Mouse (Mus musculus) thymus, postnatal 14 days (tissue): ENCODE measurements around the gene Gm10300.

ENCODE experiments used
- DNase-seq: peaks from one replicate; pipeline ENCODE4 v3.0.0; 2021

The Gm10300 gene

DNA sequence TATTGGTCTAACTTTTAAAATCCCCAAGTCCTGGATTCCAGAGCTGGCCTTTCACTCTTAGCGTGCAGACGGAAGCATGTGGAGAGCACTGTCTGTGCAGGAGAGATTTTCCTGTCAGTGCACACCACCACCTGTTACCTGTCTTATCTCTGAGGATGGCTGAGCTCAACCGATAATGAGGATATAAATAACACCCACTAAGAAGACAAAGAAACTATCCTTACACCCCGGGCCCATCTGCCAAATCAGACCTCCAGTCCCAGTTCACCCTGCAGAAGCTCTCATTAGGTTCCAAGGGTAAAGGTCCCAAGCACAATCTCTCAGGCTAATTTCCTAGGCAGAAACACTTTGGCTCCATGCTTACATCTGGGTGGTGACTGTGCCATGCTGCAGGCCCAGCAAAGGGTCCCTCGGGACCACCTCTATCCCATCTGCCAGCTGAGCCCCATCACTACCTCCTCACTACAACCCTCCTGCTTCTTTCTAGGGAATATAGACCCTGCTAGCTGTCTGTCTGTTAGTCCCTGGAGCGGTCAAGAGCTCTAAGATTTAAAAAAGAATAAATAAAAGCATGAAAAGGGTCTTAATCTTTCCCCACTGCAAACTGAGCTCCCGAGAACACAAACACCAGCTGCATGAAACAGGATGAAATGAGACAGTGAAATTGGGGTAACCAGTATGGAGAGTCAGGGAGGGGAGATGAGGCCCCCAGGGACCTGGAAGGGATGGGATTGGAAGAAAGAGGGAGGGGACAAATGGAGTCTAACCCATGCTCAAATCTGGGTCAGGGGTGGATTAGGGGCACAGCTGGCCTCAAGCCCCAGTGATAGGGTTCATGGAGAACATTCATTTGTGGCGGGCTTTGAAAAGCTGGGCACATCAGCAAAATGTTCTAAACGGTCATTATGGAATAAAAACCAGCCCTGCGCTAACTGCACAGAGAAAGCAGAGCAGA, 22.9 kb upstream of the Gm10300 start:
- DNase-seq, result no peak

DNA sequence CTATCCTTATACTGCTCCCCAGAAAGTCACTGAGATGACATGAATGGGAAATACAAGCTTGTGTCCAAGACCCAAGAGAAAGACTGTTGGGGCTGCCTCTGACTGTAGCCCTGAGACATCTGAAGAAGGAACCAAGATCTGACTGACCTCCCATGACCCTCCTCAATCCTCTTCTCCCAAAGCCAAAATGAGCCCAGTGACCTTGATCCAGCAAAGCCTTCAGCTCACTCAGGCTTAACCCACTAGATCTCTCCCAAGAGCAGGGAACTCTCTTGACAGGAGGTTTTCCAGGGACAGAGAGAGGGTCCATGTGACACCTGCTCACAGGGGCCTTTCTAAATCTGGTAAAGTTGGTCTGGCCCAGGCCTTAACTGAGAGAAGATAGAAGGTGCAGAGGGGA, 17.2 kb upstream of the Gm10300 start:
- no peak for DNase-seq

DNA sequence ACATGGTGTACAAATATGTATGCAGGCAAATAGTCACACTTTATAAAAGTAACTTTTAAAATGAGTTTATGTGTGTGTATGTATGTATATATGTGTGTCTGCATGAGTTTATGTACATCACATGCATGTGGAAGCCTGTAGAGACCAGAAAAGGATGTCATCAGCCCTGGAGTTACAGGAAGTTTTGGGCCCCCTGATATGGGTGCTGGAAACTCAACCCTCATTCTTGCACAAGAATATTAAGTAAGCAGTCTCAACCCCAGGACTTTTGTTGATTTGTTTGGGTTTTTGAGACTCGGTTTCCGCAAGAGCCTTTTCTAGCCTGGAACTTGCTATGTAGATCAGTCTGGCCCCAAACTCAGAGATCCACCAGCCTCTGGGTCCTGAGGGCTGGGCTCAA, 15.0 kb upstream of the Gm10300 start:
- DNase-seq, result no peak

DNA sequence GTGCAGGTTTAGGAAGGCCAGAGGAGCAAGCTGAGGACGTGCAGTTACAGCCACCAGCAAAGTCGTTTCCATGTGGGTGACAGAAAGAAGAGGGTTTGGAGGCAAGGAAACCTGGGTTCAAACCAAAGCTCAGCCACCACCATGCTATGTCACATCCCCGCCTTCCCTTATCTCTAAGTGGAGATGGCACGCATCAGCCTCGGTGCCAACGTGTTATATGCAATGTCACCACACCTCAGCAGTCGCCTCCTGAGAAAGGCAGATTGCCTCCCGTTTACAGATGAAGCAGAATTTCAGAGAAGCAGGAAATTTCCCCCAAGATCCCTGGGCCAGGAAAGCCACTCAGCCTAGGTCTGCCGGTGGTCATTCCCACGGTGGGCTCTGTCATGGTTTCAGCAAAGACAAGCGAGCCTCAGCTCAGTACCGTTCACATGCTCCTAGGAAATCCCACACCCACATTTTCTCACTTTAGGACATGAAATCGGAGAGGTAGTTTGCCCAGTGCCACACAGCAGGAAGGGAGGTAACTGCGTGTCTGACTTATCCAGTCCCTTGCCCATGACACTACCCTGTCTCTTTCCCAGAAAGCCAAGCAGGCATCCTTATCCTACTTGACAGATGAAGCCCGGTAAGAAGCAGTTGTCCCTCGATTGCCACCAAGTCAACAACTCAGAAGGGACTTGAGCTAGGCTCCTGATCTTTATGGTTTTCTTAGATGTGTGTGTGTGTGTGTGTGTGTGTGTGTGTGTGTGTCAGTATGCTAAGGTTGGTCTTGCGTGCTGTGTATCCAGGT, 14.3 kb upstream of the Gm10300 start:
- DNase-seq, result no peak

DNA sequence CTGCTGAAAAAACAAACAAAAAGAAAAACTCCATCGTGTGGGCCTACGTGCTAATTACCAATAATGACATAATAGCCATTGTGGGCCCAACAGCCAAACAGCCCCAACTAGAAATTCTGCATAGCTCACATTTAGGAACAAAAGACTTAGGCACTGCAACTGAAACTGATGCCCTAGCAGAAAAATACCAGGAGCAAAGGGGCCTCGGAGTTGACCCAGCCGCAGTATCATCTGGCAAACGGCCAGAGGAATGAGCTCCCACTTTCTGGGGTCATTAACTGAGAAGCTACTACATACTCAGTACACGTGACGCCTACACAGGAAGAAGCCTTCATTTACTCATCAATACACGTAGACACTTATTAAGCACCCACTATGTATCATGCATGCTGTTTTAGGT, 12.2 kb upstream of the Gm10300 start:
- no peak for DNase-seq

DNA sequence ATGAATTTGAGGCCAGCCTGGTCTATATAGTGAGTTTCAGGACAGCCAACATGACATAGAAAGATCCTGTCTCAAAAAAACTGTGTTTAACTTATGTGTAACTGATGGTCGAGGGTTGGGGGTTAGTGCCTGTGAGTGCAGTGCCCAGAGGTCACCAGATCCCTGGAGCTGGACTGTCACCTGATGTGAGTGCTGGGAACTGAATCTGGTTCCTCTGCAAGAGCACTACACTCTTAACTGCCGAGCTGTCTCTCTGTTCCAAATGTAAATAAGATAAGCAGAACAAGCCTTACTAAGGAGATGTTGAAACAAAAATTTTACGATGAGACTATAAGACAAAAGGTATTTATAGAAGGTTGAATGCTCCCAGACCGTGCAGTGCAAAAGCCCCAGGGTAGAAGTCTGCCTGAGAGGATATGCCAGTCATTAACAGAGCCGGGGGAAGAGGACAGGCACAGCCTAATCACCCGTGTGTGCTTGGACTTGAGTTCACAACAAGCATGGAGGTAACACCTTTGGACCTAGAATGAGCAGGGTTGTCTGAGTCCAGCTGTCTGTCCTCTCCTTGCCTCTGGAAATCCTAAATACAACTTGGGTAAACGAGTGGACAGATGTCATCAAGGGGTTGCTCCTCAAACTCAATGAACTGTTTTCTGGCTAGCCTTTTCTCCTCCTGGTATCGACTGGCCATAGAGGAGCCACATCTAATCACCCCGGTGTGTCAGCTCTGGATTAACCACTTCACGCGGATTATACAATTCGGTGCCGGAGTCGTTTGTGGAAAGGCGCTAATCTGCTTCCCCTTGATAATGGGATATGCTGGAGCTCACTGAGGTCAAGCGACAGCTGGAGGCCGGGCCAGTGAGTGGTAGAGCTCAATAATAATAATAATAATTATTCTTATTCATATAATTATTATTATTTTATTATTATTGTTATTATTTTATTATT, 11.3 kb upstream of the Gm10300 start:
- no peak for DNase-seq

DNA sequence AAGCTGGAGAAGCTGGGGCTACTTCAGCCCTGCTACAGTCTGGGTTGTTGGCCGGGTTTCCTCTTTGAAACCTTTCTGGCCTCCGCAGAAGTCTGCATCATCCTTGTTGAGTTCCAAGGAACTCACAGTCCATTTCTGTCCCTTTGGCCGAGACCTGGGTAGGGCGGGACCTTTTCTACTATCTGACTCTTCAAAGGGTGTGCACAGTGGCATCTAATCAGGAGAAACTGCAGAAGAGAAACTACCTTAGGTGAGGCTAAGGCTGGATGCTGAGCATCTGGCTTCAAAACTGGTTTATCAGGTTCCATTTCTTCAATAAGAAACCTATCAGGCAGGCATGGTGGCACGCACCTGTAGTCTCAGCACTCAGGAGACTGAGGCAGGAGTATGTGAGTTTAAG, 9.9 kb upstream of the Gm10300 start:
- DNase-seq, result no peak

DNA sequence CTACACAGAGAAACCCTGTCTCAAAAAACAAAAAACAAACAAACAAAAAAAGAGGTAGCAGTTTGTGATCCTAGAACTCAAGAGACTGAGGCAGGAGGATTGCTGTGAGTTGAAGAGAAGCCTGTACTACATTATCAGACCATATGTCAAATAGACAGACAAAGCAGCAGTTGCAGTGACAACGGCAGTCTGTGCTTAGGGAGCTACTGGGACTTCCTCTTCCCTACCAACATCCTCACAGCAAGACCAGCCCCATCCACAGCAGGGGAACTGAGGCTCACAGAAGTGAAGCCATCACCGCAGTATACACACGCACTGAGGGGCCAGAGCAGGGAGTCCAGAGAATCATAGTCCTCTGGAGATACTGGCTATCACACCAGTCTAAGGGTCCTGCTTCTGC, 8.9 kb upstream of the Gm10300 start:
- DNase-seq, result no peak

DNA sequence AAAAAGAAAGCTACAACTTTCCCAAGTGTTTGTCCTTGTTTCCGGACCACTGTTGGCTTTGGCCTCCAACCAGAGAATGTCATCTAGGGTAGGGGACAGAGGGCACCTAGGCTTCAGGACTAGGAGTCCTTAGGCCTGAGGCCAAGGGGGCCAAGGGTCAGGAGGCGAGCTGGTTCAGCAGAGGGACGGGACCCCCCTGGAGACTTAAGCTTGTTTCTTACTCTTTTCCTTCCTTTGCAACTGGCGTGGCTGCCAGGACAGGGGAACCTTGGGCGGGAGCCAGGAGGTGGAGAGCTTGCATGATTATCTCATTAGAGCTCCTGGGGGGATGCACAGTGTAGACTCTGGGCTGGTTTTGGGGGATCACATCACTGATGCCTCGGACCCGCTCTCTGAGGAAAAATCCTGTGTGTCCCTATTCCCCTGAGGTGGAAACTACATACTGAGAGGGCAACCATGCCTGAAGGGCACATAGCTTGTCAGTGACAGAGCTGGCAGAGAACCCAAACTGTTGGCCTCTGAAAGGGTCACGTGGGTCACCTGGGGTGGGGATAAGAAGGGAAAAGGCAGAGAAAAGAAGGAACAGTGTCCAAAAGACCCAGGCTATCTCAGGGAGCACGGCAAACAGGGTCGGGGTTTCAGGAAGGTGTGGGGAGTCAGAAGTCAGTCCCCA, 8.3 kb upstream of the Gm10300 start:
- no peak for DNase-seq

DNA sequence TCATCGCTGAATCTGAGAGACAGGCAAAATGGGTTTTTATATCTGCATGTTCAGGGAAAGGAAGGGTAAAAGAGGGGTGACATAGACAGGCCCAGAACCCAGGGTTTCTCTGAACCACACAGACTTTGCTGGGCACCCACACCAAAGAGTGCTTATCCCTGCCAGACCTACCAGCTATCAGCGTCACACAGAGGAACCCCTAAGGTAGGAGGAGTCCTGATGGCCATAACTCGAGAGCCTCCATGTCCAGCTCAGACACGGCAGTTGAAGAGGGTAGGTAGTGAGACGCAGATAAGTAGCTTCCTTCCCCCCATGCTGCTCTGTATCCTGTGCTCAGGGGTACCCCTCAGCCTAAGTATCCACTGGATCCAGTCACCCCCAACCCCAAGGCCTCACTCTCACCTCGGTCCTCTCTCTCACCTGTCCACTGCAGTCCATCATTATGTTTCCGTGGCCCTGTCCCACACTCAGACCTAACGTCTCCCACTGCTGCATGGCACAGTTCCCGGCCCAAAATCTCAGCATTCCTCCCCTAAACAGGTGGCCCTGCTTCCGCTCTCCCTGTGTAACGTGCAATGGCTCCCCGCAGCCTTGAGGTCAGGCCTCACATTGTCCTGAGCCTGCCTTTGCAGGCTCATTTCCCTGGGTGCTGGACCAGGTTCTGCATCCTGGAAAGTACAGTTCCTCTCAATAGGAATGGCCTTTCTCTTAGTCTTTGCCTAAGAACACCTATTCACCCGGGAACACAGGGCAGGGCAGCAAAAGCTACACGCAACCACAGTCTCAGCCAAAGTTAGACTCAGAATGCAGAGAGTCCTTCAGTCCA, 7.2 kb upstream of the Gm10300 start:
- no peak for DNase-seq

DNA sequence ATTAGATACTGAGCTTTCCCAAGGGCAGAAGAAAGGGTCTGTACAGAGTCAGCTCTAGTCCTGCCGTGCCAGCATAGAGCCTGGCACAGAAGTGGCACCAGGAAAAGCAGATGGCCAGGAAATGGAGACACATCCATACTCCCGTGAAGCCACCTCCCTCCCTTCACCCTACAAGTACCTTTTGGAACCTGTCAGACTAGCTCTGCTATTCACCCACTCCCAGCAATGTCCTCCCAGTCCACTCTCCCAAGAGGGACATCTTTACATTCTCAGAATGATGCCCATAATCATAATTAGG, 6.6 kb upstream of the Gm10300 start:
- no peak for DNase-seq

DNA sequence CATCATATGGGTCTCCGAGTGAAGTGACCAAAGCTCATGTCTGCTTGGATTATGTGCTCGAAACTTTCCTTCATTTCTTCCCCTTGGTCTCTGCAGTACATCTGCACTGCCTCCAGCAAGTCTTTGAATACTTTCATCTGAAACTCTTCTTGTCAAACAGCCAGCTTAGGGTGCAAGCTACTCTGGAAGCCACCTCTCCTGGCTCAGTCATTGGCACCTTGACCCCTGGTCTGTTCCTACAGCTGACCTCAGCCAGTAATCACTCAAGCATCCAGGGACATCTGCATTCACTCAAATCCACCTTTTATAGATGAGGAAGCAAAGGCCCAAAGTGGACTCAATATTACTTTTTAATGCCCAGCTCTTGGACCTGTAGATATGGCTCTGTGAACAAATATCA, 2.8 kb upstream of the Gm10300 start:
- DNase-seq, result no peak

DNA sequence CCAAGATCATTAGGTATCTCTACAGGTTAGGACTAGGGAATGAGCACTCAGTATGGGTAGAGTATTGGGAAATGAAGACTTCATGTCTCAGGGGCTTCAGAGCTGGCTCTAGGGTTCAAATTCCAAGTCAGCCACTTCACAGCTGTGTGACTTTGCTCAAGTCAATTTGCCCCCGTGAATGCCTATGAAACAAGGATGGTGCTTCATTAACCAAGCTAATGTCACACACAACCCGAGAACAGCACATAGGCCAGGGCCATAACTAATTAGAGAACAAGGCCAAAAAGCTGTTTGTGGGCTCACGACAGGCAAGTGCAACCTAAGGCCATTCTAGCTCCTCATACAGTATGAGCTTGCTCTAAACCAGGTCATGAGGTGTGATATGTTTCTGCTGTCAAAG, 2.3 kb upstream of the Gm10300 start:
- no peak for DNase-seq

DNA sequence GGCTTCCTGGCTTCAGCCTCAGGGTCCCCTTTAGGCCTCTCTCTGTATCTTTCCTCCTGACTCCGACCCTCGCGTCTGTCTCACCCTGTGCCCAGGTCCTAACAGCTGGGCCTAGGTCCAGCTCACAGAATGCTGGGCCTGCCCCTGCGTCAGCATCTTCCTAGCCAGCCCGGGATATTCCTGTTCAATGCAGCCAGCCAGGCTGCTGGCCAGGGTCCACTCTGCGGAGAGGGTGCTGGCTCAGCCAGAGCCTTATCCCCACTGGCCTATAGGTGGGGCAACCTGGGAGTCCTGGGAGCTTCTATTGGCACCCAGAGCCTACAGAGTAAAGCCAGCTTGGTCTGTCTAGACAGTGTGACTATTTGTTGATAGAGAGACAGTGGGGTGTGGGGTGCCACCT, 1.6 kb upstream of the Gm10300 start:
- DNase-seq, result no peak

DNA sequence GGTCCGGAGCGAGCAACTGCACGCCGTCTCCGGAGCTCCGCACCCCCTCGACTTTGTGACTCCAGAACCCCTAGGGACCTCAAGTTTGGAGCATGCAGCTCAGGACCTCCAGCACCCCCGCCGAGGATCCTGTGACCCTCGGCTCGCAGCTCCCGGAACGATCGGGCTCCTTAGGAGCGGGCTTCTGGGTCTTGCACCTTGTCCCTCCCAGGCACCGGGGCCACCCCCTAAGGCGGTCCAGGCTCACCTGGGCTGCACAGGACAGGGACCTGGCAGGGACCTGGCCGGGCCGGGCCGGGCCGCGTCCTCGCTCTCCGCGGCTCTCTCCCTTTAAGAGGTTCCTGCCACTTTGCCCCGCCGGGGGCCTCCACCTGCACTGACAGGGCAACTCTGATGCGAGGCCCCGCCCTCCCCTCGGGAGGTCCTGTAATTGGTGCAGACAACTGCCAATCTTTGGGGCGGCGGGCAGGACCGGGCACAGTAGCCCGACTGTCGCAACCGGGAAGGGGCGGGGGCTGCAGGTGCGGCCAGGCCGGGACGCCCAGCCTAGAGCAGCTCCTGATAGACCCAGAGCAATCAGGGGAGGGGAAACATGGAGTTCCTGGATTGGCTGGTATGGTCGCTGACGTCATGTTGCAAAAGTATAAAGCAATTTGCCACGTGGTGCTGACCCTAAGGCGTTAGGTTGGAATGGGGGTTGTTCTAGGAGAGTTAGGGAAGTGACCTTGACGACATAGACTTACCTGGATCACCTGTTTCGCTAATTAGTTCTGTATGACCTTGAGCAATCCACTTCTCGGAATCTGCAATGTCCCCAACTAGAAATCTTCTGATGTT, 654 bp downstream of the Gm10300 start, which contains the start of gene Epb41:
TSS of gene Epb41 (minus strand) at position 389 of the 837 bp plus-strand sequence.
- DNase-seq, result peak; percentile 100

DNA sequence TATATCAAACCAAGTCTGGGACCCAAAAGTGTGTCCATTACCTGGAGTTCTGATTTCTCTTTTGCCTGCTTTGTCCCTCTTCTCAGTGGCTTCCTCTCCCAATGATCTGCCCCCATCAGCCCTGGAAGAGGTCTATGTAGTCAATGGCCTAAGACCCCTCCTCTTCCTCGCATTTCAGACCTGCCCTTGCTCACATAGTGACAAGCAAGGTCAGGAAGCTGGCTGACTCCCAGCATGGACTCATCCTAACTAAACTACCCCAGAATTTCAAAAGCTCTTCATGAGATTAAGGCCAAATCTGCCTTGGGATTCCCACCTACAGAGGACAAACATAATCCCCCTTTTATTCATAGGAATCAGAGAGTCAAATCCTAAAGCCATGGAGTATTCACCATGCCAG, 1.3 kb downstream of the Gm10300 start:
- DNase-seq, result no peak

DNA sequence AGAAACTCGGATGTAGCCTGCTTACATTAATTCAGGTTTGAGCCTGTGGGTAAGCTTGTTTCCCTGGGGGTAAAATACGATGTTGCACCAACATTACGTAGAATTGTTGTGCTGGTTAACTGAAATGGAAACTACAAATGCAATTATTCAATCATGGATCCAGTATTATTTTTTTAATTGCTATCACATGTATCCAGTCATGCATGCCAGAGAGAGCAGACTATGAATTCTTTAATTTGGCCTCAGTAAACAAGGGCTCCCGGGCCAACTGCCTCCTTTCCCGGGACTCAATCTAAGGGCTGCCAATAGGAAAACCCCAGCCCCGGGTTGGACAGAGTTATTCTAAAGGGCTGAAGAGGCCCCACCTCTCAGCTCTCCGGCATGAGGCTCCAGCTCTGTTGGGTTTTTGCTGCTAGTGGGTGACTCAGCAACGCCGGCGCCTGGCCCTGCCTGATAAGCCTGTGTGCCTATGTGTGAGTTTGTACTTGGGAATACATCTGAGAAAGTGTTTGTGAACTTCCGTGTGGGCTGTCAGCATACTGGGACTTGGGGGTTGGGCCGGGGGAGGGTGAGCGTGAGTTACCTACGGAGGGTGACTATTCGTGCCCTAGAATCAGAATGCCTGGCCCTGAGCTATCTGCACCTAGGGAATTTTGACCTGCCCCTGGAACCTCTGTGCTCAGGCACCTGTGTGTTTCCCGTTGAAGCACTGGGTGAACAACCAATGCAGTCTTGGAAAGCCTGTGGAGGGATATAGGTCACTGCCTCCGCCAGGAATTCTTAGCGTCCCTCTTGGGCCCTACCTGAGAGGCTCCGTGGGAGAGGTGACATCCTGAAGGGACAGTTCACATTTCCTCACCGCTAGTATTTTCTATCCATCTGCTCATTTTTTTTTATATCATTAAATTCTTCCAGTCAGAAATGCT, 2.2 kb downstream of the Gm10300 start:
- peak; percentile 36 for DNase-seq

DNA sequence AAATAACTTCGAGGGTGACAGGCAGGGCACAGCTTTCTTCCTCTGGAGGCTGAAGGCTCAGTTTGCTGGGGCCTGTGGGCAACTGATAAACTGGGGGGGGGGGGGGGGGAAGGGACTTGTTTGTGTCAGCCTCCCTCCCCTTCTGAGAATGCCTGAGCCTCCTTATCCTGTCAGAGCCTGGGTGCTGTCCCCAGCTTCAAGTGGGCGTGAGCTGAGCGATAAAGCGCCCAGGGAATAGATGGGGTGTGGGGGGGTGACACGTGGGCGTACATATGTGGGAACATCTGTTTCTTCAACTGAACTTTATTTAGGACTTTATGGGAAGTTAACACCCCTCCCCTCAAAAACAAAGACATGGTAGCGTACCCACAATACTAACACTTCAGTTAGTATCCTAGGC, 2.9 kb downstream of the Gm10300 start:
- DNase-seq, result no peak

DNA sequence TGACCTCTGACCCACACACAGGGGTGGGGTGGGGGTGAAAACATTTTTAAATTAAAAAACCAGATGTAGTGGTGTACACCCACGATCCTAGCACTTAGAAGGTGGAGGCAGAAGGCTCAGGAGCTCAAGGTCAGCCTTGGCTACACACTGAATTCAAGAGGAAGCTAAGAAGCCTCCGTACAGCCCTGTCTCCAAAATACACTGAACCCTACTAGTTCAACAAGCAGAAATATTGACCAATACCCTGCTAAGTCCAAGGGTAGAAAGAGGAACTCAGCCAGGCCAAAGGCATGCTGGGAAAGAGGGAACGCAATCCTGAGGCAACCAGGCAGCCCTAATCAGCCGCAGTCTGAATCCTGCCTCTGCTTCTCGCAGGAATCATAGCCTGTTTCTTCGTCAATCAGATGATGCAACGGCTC, 3.8 kb downstream of the Gm10300 start:
- DNase-seq, result no peak
